Mouse (Mus musculus): ENCODE results near the gene Upk2. TPM values are rescaled to one million over a fixed set of nuclear protein-coding genes. Genes with fewer than 3 reads are reported as not detected.
A peak's percentile ranks its signal among the peaks of the same experiment; 100 is the strongest.

Gene Upk2
- total RNA-seq, 2 experiments from 2014 or later: 0.38 to 0.65 TPM

DNA sequence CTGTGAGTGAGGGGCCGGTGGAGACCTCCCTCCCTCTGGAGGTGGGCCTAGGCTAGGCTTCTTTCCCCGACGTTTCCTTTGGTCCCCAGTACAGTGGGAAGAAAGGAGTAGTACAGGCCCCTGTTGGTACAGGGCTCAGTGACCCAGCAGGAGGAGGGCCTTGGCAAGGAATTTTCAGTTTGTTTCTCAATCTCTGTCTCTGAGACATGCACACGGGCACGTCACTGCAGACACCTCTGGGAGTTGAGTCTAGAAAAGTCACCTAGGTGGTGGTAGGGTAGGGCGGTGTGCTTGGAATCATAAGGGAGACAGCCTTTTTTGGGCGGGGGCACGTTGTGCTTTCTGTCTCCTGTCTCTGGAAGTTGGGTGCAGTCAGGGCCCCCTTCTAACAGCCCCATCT lies 33.6 kb upstream of the Upk2 start:
- peak; percentile 7 for DNase-seq

DNA sequence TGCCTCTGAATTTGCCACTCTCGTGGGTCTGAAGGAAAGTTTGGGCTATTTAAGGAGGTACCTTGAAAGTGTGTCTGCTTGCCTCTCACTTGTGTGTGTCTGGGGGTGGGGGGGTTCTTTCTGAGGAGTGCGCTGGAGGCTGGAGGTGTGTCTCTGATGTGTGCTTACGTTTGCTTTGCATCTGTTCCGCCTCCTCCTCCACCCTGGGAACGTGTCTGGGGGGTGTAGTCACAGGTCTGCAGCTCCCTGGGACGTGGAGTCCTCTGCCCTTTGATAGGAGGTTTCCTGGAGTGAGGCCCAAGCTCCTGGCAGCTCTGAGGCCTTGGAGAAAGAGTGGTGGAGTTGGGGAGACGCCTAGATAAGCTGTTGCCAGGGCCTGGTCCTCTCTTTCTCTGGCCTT lies 32.7 kb upstream of the Upk2 start:
- DNase-seq: peak; percentile 71

DNA sequence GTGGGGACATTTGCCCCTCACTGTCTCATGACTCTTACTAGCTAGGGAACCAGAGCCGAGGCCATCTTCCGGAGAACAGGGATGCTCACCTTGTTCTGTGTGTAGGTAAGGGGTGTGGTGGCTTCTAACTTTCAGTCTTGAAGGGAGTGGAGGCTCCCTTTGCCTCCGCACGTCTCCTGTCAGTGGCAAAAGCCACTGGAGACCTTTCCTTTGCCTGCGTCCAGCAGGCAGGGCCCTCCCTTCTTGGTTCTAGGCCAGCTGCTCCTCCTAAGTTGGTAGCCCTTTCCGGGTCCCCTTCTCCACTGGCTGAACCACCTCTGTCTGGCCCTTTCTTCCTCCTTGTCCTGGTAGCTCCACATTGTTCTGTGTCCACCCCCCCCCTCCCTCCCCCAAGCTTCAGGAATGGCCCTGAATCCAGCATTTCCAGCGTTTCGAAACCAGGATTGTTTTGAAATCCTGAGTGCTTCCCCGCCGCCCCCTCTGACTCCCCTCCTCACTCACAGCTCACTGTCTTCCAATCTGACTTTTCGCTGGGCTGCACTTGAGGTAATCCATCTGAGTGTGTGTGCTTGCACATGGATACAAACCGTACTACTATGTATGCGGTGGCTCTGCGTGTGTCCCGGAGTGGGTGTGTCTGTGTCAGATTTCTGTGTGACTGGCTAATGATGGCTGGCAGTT lies 32.1 kb upstream of the Upk2 start:
- DNase-seq: peak; percentile 52

DNA sequence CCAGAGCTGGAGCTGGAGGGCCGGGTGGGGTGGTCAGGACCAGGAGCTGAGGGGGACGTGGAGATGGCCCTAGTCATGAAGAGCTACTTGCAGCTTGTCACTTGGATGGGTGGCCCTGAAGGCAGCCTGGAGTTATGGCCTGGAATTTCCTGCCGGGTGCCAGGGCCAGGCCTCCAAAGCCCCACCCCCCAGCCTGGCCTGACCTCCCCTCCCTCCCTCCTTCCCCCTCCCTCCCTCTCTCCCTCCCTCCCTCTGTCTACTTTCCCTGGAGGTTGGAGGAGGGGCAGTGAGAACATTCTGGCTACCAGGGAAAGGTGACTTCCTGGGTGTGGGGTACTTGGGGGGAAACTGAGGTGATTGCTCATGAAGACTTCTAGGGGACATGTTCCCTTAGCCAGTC lies 31.6 kb upstream of the Upk2 start:
- peak; percentile 48 for DNase-seq

DNA sequence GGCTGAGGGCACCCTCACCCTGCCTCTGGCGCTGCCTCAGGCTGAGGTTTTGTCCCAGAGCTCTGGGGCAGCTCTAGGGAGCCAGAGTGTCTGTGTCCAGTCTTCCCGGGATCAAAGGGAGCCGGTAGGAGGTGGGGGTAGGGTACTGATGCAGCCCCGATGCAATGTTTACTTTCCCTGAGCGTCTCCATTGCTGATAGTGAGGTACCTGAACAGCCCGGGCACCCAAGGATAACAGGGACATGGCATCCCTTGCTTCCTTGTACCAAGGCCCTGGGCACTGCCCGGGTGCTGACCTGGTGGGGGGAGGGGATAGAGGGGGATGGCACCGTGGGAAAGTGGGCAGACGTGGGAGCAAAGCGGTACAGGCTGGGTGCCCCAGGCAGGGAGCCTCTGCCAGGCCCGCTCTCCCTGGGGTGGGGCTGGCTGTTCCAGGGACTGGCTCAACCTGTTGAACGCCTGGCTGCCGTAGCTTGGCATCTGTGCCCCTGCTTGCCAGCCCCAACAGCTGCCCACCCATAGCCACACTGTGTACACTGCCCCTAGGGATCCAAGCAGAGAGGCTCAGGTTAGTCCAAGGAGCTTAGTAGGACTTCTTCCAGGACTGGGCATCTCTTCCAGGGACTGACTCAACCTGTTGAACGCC lies 30.9 kb upstream of the Upk2 start:
- peak; percentile 42 for DNase-seq

DNA sequence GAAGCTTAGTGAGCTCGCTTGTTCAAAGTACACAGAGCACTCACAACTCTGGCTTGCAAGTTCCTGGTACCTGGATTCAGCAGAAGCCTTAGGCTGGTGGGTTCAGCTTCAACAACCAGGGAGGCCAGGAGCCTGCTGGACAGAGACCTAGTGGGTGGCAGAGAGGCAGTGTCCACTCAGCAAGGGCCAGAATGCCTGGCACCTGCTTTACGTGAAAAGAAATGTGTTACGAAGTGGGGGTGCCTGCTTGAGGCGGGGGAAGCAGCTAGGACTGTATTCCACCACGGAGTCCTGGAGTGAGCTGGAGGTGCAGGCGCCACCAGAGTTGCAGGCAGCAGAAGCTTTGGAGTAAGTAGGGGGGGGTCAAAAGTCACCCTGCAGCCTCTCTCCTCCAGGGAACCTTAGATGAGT lies 30.3 kb upstream of the Upk2 start:
- DNase-seq: peak; percentile 12

DNA sequence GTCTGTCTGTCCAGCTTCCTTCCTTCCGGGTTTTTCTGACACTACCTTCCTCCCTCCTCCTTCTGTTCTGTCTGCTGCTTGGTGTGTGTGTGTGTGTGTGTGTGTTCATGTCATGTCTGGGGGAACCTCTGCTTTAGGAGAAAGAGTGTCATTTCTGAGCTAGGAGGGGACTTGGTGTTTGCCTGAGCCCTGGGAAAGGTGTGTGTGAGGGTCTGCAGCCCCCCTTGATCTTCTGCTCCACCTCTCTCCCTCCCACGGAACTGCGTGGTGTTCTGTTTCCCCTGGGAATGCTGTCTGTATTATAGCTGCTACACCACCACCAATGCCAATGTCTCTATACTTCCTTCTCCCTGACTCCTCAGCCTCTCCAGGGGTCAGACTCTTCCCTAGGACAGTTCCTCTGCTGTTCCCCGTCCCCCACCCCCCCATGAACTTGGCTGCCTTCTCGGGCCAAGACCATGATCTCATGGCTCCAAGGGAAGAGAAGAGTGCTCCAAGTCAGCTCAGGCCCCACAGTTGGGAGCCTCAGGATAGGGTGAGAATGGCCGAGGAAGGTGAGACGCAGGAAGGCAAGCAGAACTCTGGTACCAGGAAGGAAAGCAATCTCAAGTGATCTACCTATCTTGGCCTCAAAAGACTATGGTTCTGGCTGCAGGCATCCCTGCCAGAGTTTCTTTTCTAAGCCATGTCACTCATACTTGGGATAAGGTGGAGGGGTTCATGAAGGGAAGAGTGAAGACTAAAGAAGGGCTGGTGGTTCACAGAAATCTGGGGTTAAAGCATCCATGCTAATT lies 29.7 kb upstream of the Upk2 start:
- DNase-seq: peak; percentile 16

DNA sequence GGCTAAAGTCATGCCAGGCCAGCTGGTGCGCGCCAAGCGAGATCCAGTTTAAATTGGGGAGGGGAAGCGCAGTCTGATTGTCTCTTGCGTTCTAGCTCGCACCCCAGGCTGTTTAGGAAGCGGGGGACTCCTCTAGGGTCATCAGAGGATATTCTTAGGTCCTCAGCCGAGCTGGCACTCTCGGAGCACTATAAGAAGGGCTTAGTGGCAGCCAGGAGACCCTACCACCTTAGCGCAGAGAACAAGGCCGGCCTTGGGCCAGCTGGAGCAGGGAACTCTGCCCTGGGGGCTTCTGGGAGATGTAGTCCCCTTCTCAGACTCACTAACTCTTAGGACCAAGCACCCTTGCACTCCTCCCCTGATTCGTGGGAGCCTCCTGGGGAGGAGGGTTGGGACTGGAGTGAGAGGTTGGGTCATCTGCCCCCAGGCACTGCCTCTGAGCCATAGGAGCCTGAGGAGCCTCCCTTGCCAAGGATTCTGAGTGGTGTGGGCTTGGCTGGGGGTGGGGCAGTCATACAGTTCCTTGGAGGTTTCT lies 28.8 kb upstream of the Upk2 start:
- DNase-seq: peak; percentile 62

DNA sequence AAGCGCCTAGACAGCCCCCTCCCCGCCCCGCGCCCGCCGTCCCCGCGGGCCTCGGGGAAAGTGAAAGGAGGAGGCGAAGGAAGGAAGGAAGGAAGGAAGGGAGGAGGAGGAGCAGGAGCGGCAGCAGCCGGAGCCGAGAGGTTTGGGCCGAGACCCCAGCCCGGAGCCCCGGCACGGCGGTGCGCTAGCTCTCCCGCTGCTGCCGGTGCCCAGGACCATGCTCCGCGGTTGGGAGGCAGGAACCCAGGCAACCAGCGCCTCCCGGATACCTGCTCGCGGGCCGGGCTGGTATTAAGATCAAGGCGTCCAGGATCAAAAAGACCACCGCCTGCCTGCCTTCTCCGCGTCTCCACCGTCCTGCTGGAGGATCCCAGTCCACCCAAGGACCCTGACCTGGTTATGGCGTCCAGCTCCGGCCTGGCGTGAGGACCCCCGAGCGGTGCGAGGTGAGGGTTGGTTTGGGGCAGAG lies 28.3 kb upstream of the Upk2 start:
- peak; percentile 49 for DNase-seq

DNA sequence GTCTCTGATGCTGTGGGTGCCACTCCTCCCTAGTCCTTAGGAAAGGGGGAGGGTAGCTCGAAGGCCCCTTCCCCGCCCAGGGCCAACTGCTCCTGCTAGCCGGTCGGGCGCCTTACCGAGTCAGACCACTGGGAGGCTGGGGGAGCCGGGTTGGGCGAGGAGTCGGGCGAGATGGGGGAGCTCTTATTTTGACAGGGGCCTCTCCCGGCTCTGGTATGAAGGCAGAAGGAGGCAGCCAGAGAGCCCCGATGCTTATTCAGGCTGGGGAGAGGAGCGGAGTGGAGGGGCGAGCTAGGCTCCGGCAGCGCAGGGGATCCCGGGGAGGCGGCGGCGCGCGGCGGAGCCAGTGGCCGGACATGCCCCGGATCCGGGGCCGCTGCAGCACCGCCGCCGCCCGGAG lies 27.8 kb upstream of the Upk2 start, which contains the start of gene Bcl9l:
TSS of gene Bcl9l (plus strand) at position 274 of the 400 bp plus-strand sequence.
- peak; percentile 92 for DNase-seq

DNA sequence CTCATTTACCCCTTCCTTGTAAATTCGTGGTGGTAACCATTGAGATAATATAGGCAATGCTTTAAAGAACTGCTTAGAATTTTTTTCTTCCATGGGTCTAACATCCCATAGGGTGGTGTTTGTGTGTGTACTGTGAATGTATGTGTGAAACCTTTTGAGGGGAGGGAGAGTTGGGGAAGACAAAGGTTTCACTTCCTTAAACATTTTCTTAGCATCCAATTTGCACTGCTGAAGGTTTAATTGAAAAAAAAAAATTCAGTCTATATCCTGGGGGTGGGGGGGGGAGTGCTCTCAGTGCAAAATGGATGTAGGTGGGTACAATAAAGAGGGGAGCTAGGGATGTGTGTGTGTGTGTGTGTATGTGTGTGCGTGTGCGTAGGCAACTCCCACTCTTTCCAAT lies 27.3 kb upstream of the Upk2 start:
- no peak for DNase-seq

DNA sequence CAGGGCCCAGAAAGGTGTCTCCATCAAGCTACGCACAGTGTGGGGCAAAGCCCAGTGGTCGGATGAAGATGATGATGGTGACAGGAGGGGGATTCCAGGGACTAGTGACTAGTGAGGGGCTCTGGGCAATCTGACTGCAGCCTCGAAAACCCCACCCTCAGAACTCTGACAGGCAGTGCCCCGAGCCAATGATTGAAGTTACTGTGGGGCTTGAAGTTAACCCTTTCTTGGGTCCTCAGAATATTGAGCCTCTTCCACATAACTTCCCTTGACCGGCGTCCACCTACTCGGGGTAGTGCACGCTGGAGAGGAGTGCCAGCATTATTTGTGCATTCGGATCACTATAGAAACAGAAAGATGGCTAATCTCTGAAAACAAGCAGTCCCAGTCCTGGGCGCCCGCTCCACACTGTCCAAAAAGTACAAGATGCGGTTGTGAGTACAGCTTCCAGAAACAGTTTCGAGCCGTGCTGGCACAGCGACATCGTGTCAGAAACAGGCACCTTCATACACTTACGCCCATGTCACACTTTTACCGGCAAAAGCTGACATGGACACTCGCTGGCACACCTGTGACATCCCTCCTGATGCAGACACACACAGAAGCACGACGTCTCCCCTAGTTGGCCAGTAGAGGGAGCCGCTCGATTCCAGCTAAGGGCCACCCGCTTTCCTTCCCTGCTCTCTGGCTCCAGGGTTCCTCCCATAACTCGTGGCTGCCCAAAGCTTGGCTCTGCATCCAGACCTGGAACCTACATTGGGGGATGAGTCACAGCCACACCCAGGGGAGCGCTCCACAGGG lies 25.1 kb upstream of the Upk2 start:
- peak; percentile 83 for DNase-seq

DNA sequence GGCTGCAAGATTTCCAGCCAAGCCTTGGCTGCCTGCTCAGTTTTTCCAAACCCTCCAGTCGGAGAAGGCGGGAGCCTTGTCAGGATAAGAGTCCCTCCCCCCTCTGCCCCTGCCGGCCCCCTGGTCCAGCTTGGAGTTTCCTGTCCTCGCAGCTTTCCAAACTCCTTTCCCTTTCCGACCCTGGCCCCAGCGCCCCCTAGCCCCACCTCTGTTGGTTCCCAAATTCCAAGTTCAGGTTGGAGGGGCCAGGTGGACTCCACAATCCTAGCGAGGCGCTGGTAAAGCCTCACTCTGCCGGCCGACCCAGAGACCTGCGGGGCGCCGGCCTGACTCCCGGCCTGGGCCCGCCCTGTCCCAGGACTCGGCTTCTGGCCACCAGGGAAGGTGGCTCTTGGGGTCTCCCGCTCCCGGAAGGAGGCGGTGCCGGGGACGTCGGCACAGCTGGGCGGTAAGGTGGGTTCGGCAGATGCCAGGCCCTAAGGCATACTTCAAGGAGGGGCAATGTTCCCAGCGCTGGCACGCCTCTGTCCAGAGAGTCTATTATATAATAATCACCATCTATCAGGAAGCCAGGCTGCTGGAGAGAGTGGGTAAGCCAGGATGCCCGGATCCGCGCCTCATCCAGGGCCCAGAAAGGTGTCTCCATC lies 24.3 kb upstream of the Upk2 start:
- peak; percentile 75 for DNase-seq

DNA sequence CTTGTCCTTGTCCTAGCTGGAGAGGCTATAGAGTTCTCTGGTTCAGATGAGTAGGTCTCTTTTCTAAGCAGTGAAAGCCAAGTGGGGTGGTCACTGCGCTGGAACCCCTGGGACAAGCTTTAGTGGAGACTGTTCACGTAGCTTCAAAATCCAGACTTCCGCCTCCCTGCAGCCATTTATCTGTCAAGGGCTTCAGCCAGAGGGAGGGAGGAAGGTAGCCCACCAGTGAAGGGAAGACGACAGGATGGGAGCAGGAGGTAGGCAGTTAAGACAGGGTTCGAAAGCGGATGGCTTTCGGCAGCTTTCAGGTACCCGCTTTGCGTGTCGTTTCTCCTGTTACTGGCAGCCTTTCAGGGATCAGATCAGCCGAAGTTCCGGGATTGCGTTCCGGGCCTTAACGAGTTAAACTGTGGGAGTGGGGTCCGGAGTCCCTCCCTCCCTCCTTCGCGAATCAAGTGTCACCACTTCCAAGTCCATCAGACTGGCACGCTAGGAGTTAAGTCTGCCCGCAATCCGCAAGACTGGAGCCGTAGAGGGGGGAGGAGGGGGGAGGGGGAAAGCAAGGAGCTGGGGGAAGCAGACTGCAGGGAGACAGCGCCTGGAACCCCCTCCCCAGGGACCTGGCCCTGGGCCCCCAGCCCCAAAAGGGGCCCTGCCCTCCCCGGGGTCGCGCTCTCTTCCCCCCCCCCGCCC lies 23.6 kb upstream of the Upk2 start:
- peak; percentile 62 for DNase-seq

DNA sequence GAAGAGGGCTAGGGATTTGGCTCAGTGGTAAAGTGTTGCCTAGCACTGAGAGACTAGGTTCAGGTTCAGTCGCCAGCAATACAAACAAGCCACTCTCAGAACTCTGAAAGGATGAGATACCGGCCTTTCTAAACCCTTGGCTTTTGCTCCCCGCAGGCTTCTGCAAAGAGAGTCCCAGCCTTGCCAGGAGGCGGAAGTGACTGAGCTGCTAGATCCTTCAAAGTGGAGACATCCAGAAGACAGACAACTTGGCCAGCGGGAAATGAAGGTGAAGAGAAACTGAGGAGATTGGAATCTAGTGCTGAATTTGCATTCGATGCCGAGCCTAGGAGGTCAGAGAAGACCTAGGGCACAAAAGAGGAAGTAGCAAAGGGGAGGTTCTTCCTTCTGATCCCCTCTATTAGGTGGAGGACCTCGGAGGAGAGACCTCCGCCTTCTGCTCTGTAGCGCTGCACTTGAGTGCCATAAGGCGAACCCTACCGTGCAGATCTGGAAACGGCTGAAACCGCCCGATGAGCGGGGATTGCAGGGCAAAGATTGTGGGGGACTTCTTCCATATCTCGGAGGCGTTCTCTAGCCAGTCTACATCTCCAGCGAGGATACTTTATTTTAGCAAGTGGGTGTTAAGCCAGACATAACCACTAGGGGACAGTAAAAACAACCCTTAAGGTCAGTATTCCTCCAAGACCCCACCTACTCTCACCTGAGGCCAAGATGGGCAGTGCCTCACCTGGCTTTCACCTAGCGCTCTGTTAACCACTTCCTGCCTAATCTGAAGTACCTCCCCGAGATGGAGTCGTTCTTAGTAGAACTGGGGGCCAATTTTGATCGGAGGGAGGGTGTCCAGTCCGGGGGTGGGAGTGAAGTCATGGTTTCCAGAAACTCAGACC lies 22.8 kb upstream of the Upk2 start:
- DNase-seq: peak; percentile 31

DNA sequence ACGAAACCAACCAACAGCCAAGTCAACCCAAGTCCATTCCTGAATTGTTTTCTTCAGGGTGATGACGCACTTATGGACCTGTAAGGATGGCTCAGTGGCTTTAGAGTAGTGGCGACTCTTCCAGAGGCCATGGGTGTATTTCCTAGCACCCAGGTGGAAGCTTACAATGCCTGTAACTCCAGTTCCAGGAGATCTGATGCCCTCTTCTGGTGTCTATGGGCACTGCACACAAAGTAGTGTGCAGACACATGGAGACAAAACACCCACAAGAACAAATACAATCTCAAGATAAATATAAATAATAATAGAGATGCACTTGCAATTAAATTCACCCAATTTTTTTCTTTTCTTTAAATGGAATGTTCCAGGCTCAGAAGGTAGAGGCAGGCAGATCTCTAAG lies 21.2 kb upstream of the Upk2 start:
- no peak for DNase-seq

DNA sequence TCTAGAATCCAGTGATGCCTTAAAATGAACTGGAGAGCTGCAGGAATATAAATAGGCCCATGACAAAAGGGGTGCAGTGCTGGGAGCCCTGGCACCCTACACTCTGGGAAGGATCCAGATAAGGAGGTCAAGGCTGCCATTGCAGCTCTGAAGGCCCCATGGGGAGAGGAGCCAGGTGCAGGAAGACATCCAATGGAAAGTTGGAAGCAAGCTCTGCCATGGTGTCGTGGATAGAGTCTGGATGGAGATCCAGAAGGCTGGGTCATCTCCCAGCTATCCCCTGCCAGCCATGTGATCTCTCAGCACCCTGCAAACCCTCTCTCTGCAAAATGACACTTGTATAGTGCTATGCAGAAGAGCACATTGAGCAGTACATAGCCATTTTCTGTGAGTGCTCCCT lies 19.6 kb upstream of the Upk2 start:
- DNase-seq: peak; percentile 74

DNA sequence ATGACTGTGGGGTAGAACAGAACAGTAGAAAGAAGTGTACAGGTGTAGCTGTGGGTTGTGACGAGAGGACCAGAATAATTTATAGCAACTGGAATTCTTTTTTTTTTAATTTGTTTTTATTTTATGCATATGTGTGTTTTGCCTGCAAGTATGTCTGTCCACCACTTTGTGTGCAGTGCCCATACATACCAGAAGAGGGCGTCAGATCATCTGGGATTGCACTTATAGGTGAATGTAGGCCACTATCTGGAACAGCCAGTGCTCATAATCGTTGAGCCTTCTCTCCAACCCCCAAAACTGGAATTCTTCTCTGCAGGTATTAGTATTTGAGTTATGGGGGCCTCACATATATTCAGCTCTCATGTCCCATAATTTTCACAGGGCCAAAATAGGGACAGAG lies 18.4 kb upstream of the Upk2 start:
- DNase-seq: no peak

DNA sequence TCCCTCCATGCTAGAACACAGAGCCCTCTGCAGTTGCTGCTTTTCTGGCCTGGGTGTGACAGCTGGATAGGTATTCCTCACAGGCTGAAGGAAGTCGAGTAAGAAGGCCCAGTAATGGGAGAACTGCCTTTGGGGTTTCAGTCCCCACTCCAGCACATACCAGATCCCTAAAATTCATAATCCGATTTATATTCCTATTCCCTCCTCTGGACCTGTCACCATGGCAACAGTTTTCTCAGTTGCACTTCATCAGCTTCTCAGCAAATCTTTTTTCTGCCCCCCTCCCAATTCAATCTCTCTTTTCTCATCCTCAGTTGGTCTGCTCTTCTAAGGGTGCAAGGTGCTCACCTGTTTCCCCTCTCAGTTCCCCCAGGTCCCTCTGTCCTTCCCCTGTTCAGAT lies 14.0 kb upstream of the Upk2 start:
- DNase-seq: no peak

DNA sequence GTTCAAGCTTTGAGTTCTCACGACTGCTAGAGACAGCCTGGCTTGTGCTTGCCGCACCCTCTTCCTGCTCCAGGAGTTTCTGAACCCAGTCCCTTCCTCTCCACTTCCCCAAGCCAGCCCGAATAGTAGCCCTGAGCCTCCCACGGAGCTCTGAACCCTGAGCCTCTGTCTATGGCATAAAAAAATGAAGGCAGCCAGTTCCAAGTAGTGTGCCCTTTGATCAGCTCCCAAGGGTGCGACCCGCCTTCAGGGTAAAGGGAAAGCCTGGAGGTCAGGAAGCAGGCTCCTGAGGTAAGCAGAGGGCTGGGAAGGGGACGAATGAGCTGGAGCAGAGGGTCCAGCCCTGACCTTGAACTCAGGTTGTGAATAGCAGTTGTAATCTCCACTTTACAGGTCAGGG lies 13.4 kb upstream of the Upk2 start:
- DNase-seq: no peak

Measured in gastrocnemius, postnatal 10 days (tissue).